Mouse (Mus musculus) adipocyte (in vitro differentiated cells): ENCODE measurements around the gene Elf1.

Experiments used
- DNase-seq: peaks from one replicate; pipeline ENCODE4 v3.0.0-alpha.2; 2016; ENCODE audit warnings: low spot score

Elf1 gene

DNA sequence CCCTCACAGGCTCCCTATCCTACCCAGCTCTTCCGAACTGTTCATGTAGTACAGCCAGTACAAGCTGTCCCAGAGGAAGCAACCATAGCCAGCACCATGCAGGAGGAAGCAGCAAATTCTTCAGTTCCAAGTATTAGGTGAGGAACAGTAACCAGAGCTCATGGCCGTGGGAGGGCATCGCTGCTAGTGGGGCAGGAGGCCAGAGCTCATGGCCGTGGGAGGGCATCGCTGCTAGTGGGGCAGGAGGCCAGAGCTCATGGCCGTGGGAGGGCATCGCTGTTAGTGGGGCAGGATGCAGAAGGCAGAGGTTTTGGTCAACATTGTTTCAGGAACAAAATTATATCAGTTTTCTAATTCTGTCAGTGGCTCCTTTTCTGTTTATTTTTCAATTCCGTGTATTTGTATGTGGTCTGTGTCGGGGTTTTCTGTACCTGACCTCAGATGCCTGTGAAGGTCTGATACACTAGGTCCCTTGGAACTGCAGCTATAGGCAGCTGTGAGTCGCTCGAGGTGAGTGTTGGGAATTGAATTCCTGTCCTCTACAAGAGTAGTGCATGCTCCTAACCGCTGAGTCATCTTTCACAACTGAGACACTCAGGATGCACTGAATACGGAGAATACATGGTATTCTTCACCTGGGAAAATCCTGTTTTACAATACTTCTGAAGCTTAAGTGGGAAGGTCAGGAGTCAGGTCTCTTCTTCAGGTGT, 92.6 kb downstream of the Elf1 start:
- DNase-seq, result no peak

- DNase-seq, result no peak
These were observed 93.4 kb downstream of the Elf1 start for GRCm38 (mm10) chr14:79574361-79574760.

DNA sequence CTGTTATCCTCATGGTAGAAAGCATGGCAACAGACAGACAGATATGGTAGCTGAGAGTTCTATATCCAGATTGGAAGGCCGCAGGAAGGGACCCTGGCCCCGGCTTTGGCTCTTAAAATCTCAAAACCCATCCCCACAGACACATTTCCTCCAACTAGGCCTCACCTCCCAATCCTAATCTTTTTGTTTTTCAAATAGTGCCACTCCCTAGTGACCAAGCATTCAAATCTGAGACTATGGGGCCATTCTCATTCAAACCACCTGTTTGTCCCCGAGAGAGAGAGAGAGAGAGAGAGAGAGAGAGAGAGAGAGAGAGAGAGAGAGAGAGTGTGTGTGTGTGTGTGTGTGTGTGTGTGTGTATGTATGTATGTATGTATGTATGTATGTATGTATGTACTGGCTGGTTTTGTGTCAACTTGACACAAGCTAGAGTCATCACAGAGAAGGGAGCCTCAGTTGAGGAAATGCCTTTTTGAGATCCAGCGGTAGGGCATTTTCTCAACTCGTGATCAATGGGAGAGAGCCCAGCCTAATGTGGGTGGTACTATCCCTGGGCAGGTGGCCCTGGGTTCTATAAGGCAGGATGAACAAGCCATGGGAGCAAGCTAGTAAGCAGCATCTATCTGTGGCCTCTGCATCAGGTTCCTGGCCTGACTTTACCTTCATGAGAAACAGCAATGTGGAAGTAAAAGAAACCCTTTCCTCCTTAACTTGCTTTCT, 102.7 kb downstream of the Elf1 start:
- no peak for DNase-seq

- DNase-seq, result peak; percentile 18
These were observed 105.6 kb downstream of the Elf1 start for GRCm38 (mm10) chr14:79586499-79587138.

DNA sequence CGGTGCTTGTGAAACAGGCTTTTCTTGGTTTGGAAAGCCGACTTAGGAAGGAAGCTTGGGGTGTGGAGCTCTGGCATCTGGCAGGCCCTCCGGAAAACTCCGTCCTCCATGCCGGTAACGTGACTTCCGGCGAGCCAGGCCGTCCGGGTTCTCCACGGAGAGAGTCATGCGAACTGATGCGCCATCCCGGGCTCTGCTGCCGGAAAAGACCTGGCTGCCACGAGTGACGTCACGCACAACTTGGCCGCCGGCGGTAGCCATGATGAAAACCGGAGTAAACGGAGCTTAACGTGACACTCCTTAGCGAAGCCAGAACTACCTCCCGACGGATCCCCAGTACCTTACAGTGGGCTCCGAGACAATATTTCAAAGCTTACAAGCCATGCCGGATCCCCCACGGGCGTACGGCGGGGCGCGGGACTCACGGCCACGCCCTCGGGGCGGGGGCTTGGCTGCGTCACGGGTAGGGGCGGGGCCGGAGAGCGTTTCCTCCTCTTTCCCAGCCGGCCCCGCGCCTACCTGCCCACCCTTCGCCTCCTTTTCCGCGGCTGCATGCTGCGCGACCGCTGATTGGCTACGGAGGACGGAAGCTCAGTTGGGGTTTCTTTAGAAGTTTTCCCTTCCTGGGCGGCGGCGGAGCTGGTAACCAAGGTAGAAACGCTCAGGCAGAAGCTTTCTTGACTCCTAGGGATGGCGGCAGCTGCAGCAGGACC, 106.3 kb downstream of the Elf1 start, which contains the start of gene Sugt1:
Sugt1 (plus strand) TSS at position 553 of the 713 bp plus-strand sequence.
- peak; percentile 95 for DNase-seq

DNA sequence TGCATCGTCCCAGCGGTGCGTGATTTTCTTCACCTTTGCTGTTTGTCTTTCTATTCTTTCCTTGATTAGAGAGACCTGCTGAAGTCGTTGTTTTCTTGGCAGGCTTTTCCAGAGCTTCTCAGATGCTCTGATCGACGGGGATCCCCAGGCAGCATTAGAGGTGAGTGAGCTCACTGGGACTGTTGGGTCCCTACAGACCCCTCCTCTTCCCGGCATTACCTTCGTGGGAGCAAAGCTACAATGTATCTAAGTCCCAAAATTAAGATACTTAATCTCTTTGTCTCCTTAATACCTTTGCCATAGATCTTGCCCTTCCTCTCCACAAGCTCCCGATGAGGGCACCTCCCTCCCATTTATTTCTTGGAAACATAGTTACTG, 106.8 kb downstream of the Elf1 start:
- DNase-seq, result no peak

DNA sequence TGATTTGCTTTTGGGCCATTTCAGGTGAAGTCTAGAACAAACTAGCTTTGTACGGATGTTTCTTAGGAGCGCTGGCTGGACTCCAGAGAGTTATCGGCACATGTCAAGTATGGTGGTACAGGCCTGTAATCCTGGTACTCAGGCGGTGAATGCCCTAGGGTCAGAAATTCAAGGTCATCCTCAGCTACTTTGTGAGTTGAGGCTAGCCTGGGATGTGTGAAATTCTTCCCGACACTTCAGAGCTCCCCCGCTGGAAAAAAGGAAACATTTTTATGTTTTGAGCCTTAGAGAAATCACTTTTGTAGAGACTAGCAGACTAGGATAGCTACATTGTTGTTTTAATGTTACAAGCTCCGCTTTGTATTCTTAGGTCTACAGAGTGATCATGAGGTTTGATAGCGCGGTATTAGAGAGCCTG, 107.5 kb downstream of the Elf1 start:
- no peak for DNase-seq

GRCm38 (mm10) chr14:79589401-79589800, 108.4 kb downstream of the Elf1 start:
- no peak for DNase-seq

- DNase-seq, result no peak
These were observed 109.9 kb downstream of the Elf1 start for GRCm38 (mm10) chr14:79590916-79591315.

GRCm38 (mm10) chr14:79591611-79592010, 110.6 kb downstream of the Elf1 start:
- DNase-seq, result no peak

- DNase-seq, result peak; percentile 41
These were observed 113.1 kb downstream of the Elf1 start for GRCm38 (mm10) chr14:79594069-79594468.

GRCm38 (mm10) chr14:79596602-79597001, 115.6 kb downstream of the Elf1 start:
- no peak for DNase-seq

- no peak for DNase-seq
These were observed 124.9 kb downstream of the Elf1 start for GRCm38 (mm10) chr14:79605881-79606280.

DNA sequence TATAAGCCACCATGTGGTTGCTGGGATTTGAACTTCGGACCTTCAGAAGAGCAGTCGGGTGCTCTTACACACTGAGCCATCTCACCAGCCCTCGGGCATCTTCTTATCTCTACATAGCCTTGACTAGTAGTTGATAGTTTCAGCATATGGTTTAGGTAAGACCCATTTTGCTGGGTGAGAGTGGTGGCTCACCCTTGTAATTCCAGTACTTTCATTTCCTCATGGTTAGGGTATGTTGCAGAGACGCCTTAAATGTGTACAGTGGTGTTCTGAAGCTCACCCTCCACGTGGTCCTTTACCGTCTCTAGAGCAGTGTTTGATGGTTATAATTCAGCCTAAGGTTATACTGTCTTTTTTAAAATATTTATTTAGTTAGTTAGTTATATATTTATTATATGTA, 125.4 kb downstream of the Elf1 start:
- no peak for DNase-seq

DNA sequence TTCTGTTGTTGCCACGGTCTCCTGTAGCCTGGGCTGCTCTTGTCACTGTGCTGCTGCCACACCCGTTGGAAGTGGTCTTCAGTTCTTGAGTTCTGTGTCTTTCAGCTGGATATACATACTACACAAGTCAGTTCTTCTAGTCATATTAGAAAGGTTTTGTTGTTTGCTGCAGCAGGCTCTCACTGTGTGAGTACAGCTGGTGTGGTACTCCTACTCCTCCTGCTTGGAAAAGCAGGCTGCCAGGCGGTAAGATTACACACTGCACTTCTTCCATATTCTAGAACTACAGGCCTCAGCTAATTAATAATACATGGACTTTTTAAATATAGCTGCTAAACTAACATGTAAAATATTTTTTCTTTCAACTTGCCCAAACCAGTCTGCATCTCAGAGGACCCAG, 125.9 kb downstream of the Elf1 start:
- DNase-seq, result no peak

DNA sequence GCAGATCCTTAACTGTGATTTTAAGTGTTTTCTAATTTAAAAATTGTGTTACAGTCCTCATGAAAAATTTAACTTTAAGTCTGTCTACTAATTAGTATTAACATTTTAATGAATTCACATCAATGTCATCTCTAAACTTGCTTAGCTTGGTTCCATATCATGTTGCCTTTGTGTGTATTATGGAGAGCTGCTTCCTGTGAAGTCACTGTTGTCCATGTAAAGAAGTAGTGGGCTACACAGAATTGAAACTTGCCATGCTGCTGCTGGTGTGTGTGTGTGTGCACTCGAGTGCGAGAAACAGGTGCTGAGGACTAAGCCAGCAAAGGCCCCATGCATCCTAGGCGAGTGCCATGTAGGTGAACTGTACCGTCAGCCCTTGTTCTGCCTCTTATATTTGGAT, 126.4 kb downstream of the Elf1 start:
- no peak for DNase-seq

DNA sequence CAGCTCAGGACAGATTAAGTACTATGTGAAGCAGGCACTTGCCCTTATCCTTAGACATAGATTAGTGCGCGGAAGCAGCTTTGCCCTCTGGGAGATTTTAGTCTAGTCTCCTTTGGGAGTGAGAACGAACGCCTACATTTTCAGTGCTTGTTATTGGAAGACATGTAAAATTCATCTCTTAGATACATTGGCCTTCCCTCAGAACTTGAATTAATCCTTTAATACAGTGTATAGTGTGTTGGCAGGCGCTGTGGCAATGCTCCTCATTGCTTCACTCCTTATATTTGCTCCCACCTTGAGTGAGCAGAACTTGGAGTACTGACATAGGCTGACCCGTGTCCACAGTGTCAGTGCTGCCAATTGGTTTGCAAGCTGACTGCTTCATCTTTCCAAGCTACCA, 127.3 kb downstream of the Elf1 start:
- no peak for DNase-seq

DNA sequence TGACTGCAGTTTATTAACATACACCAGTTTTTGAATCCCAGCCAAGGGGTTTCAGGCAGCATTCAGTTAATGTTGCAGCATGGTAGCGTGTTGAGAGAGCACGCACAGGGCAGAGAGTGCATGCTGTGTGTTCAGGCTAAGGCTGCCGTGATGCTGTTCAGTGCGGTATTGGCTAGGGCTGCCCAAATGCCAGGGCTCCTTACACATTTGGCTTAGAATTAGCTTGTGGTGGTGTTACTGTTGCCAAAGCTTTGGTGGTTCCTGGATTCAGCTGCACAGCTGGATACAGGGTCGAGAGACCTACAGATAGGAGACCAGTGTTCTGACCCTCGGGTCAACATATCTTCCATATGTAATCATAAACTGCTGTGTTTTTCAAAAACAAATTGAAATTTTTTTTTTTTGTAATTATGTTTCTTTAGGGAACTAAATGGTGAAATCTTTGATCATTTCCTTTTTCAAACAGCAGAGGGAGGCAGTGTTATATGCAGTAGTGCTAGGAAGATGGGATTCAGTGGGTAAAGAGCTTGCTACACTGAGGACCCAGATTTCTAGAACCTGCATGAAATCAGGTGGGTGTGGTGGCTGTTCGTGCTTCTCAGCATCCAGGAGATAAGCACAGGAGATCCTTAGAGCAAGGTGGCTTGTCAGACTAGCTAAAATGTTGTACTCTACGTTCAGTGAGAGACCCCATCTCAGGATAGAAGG, 136.3 kb downstream of the Elf1 start:
- peak; percentile 58 for DNase-seq

DNA sequence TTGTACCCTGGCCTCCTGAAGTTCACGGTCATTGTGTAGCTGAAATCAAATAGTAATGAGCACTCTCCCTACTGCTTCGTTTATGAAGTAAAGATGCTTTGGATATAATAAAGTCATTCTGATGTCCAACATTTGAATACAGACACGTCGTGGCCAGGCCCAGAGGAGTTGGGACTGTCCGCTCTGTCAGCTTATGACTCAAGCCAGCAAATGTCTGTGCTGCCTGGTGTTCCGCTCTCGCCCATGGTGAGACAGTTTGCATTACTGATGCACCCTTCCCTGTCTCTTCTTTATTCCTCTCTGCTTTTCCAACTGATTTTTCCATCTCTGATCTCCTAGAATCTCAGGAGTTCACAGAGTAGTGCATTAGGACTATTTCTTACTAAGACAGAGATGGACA, 138.8 kb downstream of the Elf1 start:
- DNase-seq, result no peak

GRCm38 (mm10) chr14:79621143-79621542, 140.1 kb downstream of the Elf1 start:
- DNase-seq, result no peak
